10 mouse cellular contexts compared by ENCODE assay signal in genomic region chr16:19848395-19848794, GRCm38 (mm10).
DNase-seq lines count a peak whose midpoint lies in the region; ATAC-seq and TF ChIP-seq lines count a peak whose summit lies in the region.
"Had no signal": no experiment of that assay in that cellular context is flagged by ENCODE, and none has a peak within 500 bp of the region (broad histone marks: within the 10 kb centered on the region; RNA-seq: fewer than 3 reads in every experiment).

No protein-coding gene starts in this region.

- no peak overlapping the region for H3K4me3 ChIP-seq in left cerebral cortex, adult 2 months
- H3K4me3 ChIP-seq: liver, embryonic 15.5 days had no signal

- TF ChIP-seq CTCF in left cerebral cortex, adult 2 months (IDR thresholded peaks at IDR 0.05), result peak; percentile 66

- no peak overlapping the region for H3K27ac ChIP-seq in left cerebral cortex, adult 2 months
- H3K27ac ChIP-seq: liver, embryonic 15.5 days had no signal

- peak; percentile 56 for ATAC-seq in CD4-positive, CD25-positive, alpha-beta regulatory T cell, adult 4 months
- ATAC-seq in megakaryocyte, adult 5-6 weeks (ENCODE audit: poor library complexity, severe bottlenecking), result peak; percentile 59

- DNase-seq in left cerebral cortex, adult 2 months (ENCODE audit: extremely low spot score in 1 of 2, low spot score in 2 of 2), result no peak
- no peak for DNase-seq in left cerebral cortex, adult 18-20 months (ENCODE audit: low spot score in 2 of 2)
- DNase-seq in Muller cell, postnatal 12 days (ENCODE audit: inconsistent ontology term), result peak; percentile 38
- no peak for DNase-seq in adrenal gland, adult 18-20 months (ENCODE audit: low spot score in 2 of 2)
- no peak for DNase-seq in ovary, adult 18-20 months (ENCODE audit: low spot score)
- DNase-seq: kidney, postnatal 4 days; thymus, postnatal 25 days had no signal

- intact Hi-C loops in left cerebral cortex, adult 2 months (cut with DNase I), result loop anchor here (5.0 kb wide), 1 partner anchor 126 kb away; no protein-coding TSS in a partner anchor
